Mouse (Mus musculus) testis, adult 2 months (tissue): Measurements from ENCODE around the gene Plch2.

Experiments
- CTCF ChIP-seq: fragments of 200-500 bp; IDR thresholded peaks from 2 replicates; pipeline ENCODE4 v1.5.1; 2012; ENCODE audit warnings: low read depth, mild to moderate bottlenecking, inconsistent platforms, low read length, moderate library complexity; ENCODE audit not compliant: control insufficient read depth, insufficient read depth, insufficient replicate concordance
- POLR2A ChIP-seq: fragments of 200-500 bp; IDR thresholded peaks from 2 replicates; pipeline ENCODE4 v1.6.1; 2012; ENCODE audit warnings: low read depth, mild to moderate bottlenecking, inconsistent platforms, low read length, moderate library complexity; ENCODE audit not compliant: control insufficient read depth

DNA sequence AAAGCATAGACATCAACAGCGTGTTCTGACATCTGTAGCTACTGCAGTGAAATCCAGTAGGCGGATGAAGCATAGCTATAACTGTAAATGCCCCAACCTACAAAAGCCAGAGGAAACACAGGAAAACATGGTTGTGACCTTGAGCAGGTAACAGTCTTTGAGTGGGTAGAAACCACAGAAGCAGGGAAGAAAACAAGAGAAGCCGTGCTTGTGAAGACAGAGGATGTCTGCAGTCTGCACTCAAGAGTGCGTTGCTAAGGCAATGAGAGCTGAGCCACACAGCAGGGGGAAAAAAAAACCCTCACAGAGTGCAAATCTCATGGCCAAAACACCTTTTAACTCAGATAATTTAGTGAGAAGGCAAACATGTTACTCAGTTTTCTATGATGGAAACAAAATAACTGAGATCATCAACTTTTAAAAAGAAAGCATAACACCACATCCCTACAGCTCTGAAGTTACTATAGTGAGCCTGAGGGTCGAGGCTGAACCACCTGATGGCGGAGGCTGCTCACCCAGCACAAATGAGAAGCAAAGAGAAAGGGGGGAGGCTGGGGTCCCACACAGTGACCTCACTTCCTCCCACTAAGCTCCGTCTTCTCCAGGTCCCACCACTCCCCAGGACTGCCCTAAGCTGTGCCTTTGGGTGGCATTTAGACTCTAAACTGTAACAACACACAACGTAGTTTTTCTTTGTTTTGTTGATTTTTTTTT, 119.9 kb downstream of the Plch2 start:
- TF ChIP-seq POLR2A (no peak), CTCF (no peak)
